Mouse (Mus musculus) brown adipose tissue, adult 24 weeks (tissue): ENCODE results near the gene Ggn. TPM values are rescaled to one million over a fixed set of nuclear protein-coding genes. Genes with fewer than 3 reads are reported as not detected.
A peak's percentile ranks its signal among the peaks of the same experiment; 100 is the strongest.

Experiments
- H3K27ac ChIP-seq: fragments of 200-500 bp; replicated peaks from 2 replicates; pipeline ENCODE4 v1.5.1; 2012; ENCODE audit warnings: low read depth, mild to moderate bottlenecking, low read length
- H3K4me1 ChIP-seq: fragments of 200-500 bp; 2 replicates; pipeline ENCODE4 v1.6.1; 2012; ENCODE audit warnings: low read length, mixed read lengths; ENCODE audit not compliant: control insufficient read depth, insufficient read depth, insufficient read length
- H3K4me3 ChIP-seq: fragments of 200-500 bp; 2 replicates; pipeline ENCODE4 v1.5.1; 2012; ENCODE audit warnings: low read depth, mild to moderate bottlenecking, low read length, moderate library complexity; ENCODE audit not compliant: insufficient read depth
- polyA plus RNA-seq: library from polyadenylated mRNA; stranded (reverse); fragments of >200 nt; gene quantifications from 2 replicates; pipeline ENCODE4 v1.2.4, GENCODE M21; 2012; ENCODE audit not compliant: missing spikeins, insufficient read depth, insufficient read length

Gene Ggn
- polyA plus RNA-seq, 1 experiment, result not detected

- H3K4me1 ChIP-seq, result peaks cover 5% of the 10 kb centered on the region; the same call in 1 of the 2 replicates
- no peak overlapping the region for H3K27ac ChIP-seq
- no peak overlapping the region for H3K4me3 ChIP-seq
These were observed 18.5 kb upstream of the Ggn start for GRCm38 (mm10) chr7:29151486-29151885.

- H3K4me1 ChIP-seq, result peaks cover 7% of the 10 kb centered on the region; the same call in 1 of the 2 replicates
- no peak overlapping the region for H3K4me3 ChIP-seq
- no peak overlapping the region for H3K27ac ChIP-seq
These were observed 15.8 kb upstream of the Ggn start for GRCm38 (mm10) chr7:29154018-29154720.

GRCm38 (mm10) chr7:29155196-29155837, 14.7 kb upstream of the Ggn start:
- Histone ChIP-seq H3K4me1 (peaks cover 7% of the 10 kb centered on the region; the same call in 1 of the 2 replicates), H3K27ac (peak overlapping the region; percentile 42; the same call in 1 of the 2 replicates), H3K4me3 (peak overlapping the region; percentile 79)

- H3K27ac ChIP-seq, result peak within 1 kb of the TSS; percentile 42; the same call in 1 of the 2 replicates
- H3K4me3 ChIP-seq, result peak within 1 kb of the TSS; percentile 79
- peaks cover 7% of the 10 kb centered on the region; the same call in 1 of the 2 replicates for H3K4me1 ChIP-seq
These were observed 13.9 kb upstream of the Ggn start, which contains the start of gene Fam98c for GRCm38 (mm10) chr7:29155838-29156782. Gene Fam98c, minus strand, starts transcription at chr7:29156234.

- Histone ChIP-seq H3K27ac (no peak overlapping the region), H3K4me3 (no peak overlapping the region), H3K4me1 (peaks cover 7% of the 10 kb centered on the region; the same call in 1 of the 2 replicates)
These were observed 11.7 kb upstream of the Ggn start for GRCm38 (mm10) chr7:29158264-29158663.

- Histone ChIP-seq H3K4me3 (no peak overlapping the region), H3K27ac (no peak overlapping the region), H3K4me1 (no peaks in the 10 kb centered on the region)
These were observed 7.7 kb upstream of the Ggn start for GRCm38 (mm10) chr7:29162294-29162693.

GRCm38 (mm10) chr7:29162750-29163525, 7.1 kb upstream of the Ggn start:
- Histone ChIP-seq H3K4me1 (no peaks in the 10 kb centered on the region), H3K4me3 (no peak overlapping the region), H3K27ac (no peak overlapping the region)

- Histone ChIP-seq H3K4me1 (peaks cover 6% of the 10 kb centered on the region; the same call in 1 of the 2 replicates), H3K4me3 (no peak overlapping the region), H3K27ac (no peak overlapping the region)
These were observed 2.4 kb upstream of the Ggn start for GRCm38 (mm10) chr7:29167656-29168055.

GRCm38 (mm10) chr7:29168121-29168695, 1.8 kb upstream of the Ggn start:
- Histone ChIP-seq H3K4me3 (no peak overlapping the region), H3K4me1 (peaks cover 6% of the 10 kb centered on the region; the same call in 1 of the 2 replicates), H3K27ac (no peak overlapping the region)

- H3K4me3 ChIP-seq, result peak overlapping the region; percentile 72
- no peak overlapping the region for H3K27ac ChIP-seq
- H3K4me1 ChIP-seq, result peaks cover 6% of the 10 kb centered on the region; the same call in 1 of the 2 replicates
These were observed 1.2 kb upstream of the Ggn start for GRCm38 (mm10) chr7:29168791-29169230.

- Histone ChIP-seq H3K27ac (no peak overlapping the region), H3K4me3 (peak overlapping the region; percentile 72), H3K4me1 (peaks cover 6% of the 10 kb centered on the region; the same call in 1 of the 2 replicates)
These were observed 562 bp upstream of the Ggn start for GRCm38 (mm10) chr7:29169231-29170065.

- Histone ChIP-seq H3K4me1 (peaks cover 6% of the 10 kb centered on the region; the same call in 1 of the 2 replicates), H3K4me3 (peak overlapping the region; percentile 72), H3K27ac (no peak overlapping the region)
These were observed 948 bp downstream of the Ggn start for GRCm38 (mm10) chr7:29170755-29171561.
